Mouse (Mus musculus): ENCODE results near the gene Scgb1b12. TPM values are rescaled to one million over a fixed set of nuclear protein-coding genes. Genes with fewer than 3 reads are reported as not detected.
"Not testable (repeated sequence)": the region's sequence is repeated elsewhere in the genome, so short reads cannot be mapped to it uniquely, and the experiment has no call there.

The Scgb1b12 gene
- polyA plus RNA-seq (2015; fragmentation: Nextera tagmentation; extraction: Ambion mirVana) = not detected in 2 replicates

- not testable (repeated sequence) for H3K9me3 ChIP-seq (replicated peaks; ENCODE audit: control insufficient read depth, low read length); H3K27me3 ChIP-seq (ENCODE audit: control insufficient read depth, insufficient read depth, low read length); ATAC-seq (ENCODE audit: insufficient read depth, low FRiP score); H3K36me3 ChIP-seq (ENCODE audit: control insufficient read depth, insufficient read depth, low read length); H3K4me3 ChIP-seq (replicated peaks; ENCODE audit: low read length); H3K4me2 ChIP-seq (ENCODE audit: low read depth, low read length); H3K4me1 ChIP-seq (ENCODE audit: control insufficient read depth, insufficient read depth, low read length); H3K9ac ChIP-seq (ENCODE audit: low read length); H3K27ac ChIP-seq (ENCODE audit: low read length)
- WGBS = 61% methylated on average over 3 of the region's 3 CpGs
These were observed at the start of gene Scgb1b12 for GRCm38 (mm10) chr7:32333882-32334281. Gene Scgb1b12, plus strand, starts transcription at chr7:32334182.

- not testable (repeated sequence) for H3K36me3 ChIP-seq (ENCODE audit: control insufficient read depth, insufficient read depth, low read length); H3K4me1 ChIP-seq (ENCODE audit: control insufficient read depth, insufficient read depth, low read length); H3K9me3 ChIP-seq (replicated peaks; ENCODE audit: control insufficient read depth, low read length); H3K27ac ChIP-seq (ENCODE audit: low read length); H3K4me2 ChIP-seq (ENCODE audit: low read depth, low read length); H3K9ac ChIP-seq (ENCODE audit: low read length); H3K4me3 ChIP-seq (replicated peaks; ENCODE audit: low read length); H3K27me3 ChIP-seq (ENCODE audit: control insufficient read depth, insufficient read depth, low read length); ATAC-seq (ENCODE audit: insufficient read depth, low FRiP score)
- WGBS = 84% methylated on average over 1 of the region's 1 CpGs
These were observed 6.8 kb upstream of the Scgb1b12 start, which contains the start of gene Scgb2b12 for GRCm38 (mm10) chr7:32327145-32327544. Gene Scgb2b12, minus strand, starts transcription at chr7:32327245.

Other genes with a start within 250 kb of the Scgb1b12 start
- not detected in 2 replicates for gene Scgb1b10, start 233.3 kb upstream of the Scgb1b12 start, polyA plus RNA-seq (2015; fragmentation: Nextera tagmentation; extraction: Ambion mirVana)
- gene Scgb2b11, start 123.0 kb upstream of the Scgb1b12 start, polyA plus RNA-seq (2015; fragmentation: Nextera tagmentation; extraction: Ambion mirVana) = not detected in 2 replicates
- not detected in 2 replicates for gene Scgb1b11, start 111.3 kb upstream of the Scgb1b12 start, polyA plus RNA-seq (2015; fragmentation: Nextera tagmentation; extraction: Ambion mirVana)
- not detected in 2 replicates for gene Scgb2b12, start 6.9 kb upstream of the Scgb1b12 start, polyA plus RNA-seq (2015; fragmentation: Nextera tagmentation; extraction: Ambion mirVana)
- not detected in 2 replicates for gene Scgb1b29, start 107.4 kb downstream of the Scgb1b12 start, polyA plus RNA-seq (2015; fragmentation: Nextera tagmentation; extraction: Ambion mirVana)

Measured in stomach, embryonic 16.5 days (tissue).